Mouse (Mus musculus) adipose tissue, adult 10 weeks (tissue): ENCODE results near the gene Rps13. TPM values are rescaled to one million over a fixed set of nuclear protein-coding genes. Genes with fewer than 3 reads are reported as not detected.

Experiments
- polyA plus RNA-seq: library from polyadenylated mRNA; stranded (reverse); fragments of 350-450 nt; fragmentation: Illumina TruSeq; extraction: RNeasy Lipid Tissue Mini Kit (QIAGEN cat#74804); gene quantifications from one replicate; pipeline ENCODE4 v1.2.3, GENCODE M21; 2014; ENCODE audit warnings: low read depth, low replicate concordance

The Rps13 gene
- polyA plus RNA-seq, result 928 TPM

GRCm38 (mm10) chr7:116333713-116334668 is at the start of gene Rps13:
Gene Rps13, minus strand, starts transcription at chr7:116334195.

GRCm38 (mm10) chr7:116307871-116308631 is 25.9 kb downstream of the Rps13 start, which contains the start of gene Plekha7:
Gene Plekha7, minus strand, starts transcription at chr7:116308376.

Other genes starting within 250 kb of the Rps13 start
- 0.30 TPM for gene Gm4353, start 249.6 kb downstream of the Rps13 start, polyA plus RNA-seq
- gene Plekha7, start 25.8 kb downstream of the Rps13 start, polyA plus RNA-seq, result 12.3 TPM
- gene Pik3c2a, start 109.3 kb upstream of the Rps13 start, polyA plus RNA-seq, result 32.3 TPM
- gene Nucb2, start 170.2 kb upstream of the Rps13 start, polyA plus RNA-seq, result 225 TPM